ENCODE assay signal across 8 mouse cellular contexts in genomic region chr5:64714710-64715109, GRCm38 (mm10).
A peak's percentile ranks its signal among the peaks of the same experiment; 100 is the strongest.
DNase-seq lines count a peak whose midpoint lies in the region; ATAC-seq and TF ChIP-seq lines count a peak whose summit lies in the region.

No protein-coding gene starts in this region.

- TF ChIP-seq POLR2A in small intestine, adult 2 months (IDR thresholded peaks at IDR 0.05; ENCODE audit: low read depth, low read length) = peak; percentile 50; the same call in 1 of the 2 replicates

- DNase-seq in layer of hippocampus, adult 9-11 months = peak; percentile 82
- no peak for DNase-seq in layer of hippocampus, postnatal 10 days (ENCODE audit: low spot score in 2 of 2)
- peak; percentile 81 for DNase-seq in embryo, embryonic 10.5 days (ENCODE audit: low spot score)
- DNase-seq in thymus, postnatal 25 days = no peak
- DNase-seq in kidney, postnatal 25 days = no peak
- DNase-seq in MN1 (ENCODE audit: low spot score) = no peak

- H3K36me3 ChIP-seq in intestine, embryonic 16.5 days (ENCODE audit: control insufficient read depth, insufficient read depth, low read length) = no peaks in the 10 kb centered on the region
- H3K36me3 ChIP-seq in small intestine, adult 2 months (ENCODE audit: control insufficient read depth, insufficient read depth, low read length) = no peaks in the 10 kb centered on the region

- H3K27me3 ChIP-seq in intestine, embryonic 16.5 days (replicated peaks; ENCODE audit: control insufficient read depth, insufficient read depth, low read length) = no peaks in the 10 kb centered on the region
- H3K27me3 ChIP-seq in small intestine, adult 2 months (ENCODE audit: control insufficient read depth, insufficient read depth, low read length) = no peaks in the 10 kb centered on the region

- H3K27ac ChIP-seq in intestine, embryonic 16.5 days (ENCODE audit: low read length) = no peak overlapping the region
- H3K27ac ChIP-seq in small intestine, adult 2 months (ENCODE audit: insufficient read depth, low read depth, low read length) = peak overlapping the region; percentile 6

- H3K9me3 ChIP-seq in intestine, embryonic 16.5 days (ENCODE audit: control insufficient read depth, low read length) = peaks cover 2% of the 10 kb centered on the region; the same call in 1 of the 2 replicates

- peak; percentile 83 for ATAC-seq in intestine, embryonic 16.5 days

- H3K9ac ChIP-seq in intestine, embryonic 16.5 days (ENCODE audit: low read depth, low read length) = no peak overlapping the region

- no peak overlapping the region for H3K4me2 ChIP-seq in intestine, embryonic 16.5 days (ENCODE audit: low read depth, low read length)

- 59% methylated on average over 7 of the region's 7 CpGs for WGBS in intestine, embryonic 16.5 days
- WGBS in small intestine, adult 2 months = 41% methylated on average over 7 of the region's 7 CpGs

- no peak for TF ChIP-seq CTCF in small intestine, adult 2 months (IDR thresholded peaks at IDR 0.05; ENCODE audit: extremely low read depth, insufficient read length, insufficient replicate concordance, low read depth, low read length)

- no peak overlapping the region for H3K4me3 ChIP-seq in intestine, embryonic 16.5 days (ENCODE audit: low read length)
- H3K4me3 ChIP-seq in small intestine, adult 2 months (ENCODE audit: low read depth, low read length) = no peak overlapping the region

- no peaks in the 10 kb centered on the region; the same call in 1 of the 2 replicates for H3K4me1 ChIP-seq in intestine, embryonic 16.5 days (ENCODE audit: control insufficient read depth, insufficient read depth, low read length)
- H3K4me1 ChIP-seq in small intestine, adult 2 months (ENCODE audit: control insufficient read depth, insufficient read depth, insufficient read length, low read length) = peaks cover 18% of the 10 kb centered on the region

Comparison
In these comparisons a context has a peak if more than half of its experiments do, and no peak if none do; other contexts are left out.
1. DNase-seq: peak in layer of hippocampus, adult 9-11 months (single experiment) and embryo, embryonic 10.5 days (single experiment); none in layer of hippocampus, postnatal 10 days (0 of 2), thymus, postnatal 25 days (single experiment), kidney, postnatal 25 days (0 of 2) and MN1 (single experiment).